Mouse (Mus musculus): ENCODE data around the gene Kcnma1. TPM values are rescaled to one million over a fixed set of nuclear protein-coding genes. Genes with fewer than 3 reads are reported as not detected.

Gene Kcnma1
- polyA plus RNA-seq, 1 experiment from 2014 or later, result 4.0 TPM

DNA sequence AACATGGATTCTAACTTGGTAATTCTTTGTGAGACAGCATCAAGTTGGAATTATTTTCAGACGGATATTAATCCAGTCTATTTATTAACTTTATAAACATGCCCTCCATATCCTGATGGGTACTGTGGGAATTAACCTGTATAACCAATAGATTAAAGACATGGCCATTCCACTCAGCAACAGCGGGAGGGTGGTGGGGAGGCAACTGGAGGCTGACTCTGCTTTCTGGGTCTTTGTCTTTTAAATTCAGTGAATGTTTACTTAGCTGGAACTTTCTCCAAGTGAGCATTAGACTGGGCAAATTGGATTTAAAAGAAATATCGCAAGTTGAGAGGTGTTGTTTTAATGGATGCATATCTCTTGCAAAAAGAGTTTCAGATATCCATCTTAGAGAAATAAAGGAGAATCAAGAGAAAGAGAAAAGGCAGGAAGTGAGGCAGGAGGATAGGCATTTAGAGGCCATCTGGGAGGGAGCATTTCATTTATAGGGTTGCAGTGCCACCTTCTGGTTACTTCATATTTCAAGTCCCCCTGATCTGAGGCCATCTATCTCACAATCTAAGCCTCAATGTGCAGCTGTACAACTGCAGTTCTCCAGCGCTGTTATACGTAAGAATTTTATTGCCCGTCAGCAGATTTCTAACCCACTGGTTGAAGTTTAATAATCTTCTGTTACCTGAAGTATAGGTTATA is 613.4 kb downstream of the Kcnma1 start:
- 14% methylated on average over 6 of the region's 6 CpGs for WGBS
- Histone ChIP-seq H3K4me1 (peaks cover 13% of the 10 kb centered on the region), H3K36me3 (no peaks in the 10 kb centered on the region), H3K9me3 (no peaks in the 10 kb centered on the region), H3K27me3 (no peaks in the 10 kb centered on the region), H3K4me3 (no peak overlapping the region), H3K27ac (0 out of 2 replicates have a peak overlapping the region, but pooled peaks have one; percentile 28), H3K9ac (no peak overlapping the region), H3K4me2 (no peak overlapping the region)
- 0 out of 2 replicates have a peak, but pooled peaks have one; percentile 48 for ATAC-seq (ENCODE audit: insufficient number of reproducible peaks, insufficient read depth, low FRiP score, low TSS enrichment, low read depth)

DNA sequence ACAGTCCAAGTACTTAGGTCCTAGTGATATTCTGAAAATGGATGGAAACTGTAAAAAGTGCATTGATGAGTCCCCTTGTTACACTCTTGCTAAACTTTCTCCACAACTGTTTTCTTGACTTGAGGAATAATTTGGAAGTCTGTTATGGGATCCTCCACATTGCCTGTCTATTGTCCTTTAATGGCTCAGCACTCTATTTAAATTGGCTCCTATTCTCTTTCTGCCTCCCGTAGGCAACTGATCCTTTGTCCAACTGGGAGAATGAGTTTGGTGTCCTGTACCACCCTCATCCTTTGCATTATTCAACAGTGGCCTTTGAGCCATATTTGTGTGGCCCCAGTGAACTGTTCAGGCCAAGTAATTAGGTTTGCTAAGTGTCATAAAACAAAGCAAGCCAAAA is 616.6 kb downstream of the Kcnma1 start:
- Histone ChIP-seq H3K36me3 (no peaks in the 10 kb centered on the region), H3K27ac (no peak overlapping the region), H3K4me3 (no peak overlapping the region), H3K9me3 (no peaks in the 10 kb centered on the region), H3K4me1 (peaks cover 13% of the 10 kb centered on the region), H3K4me2 (no peak overlapping the region), H3K9ac (no peak overlapping the region), H3K27me3 (no peaks in the 10 kb centered on the region)
- 62% methylated on average over 1 of the region's 1 CpGs for WGBS
- ATAC-seq (ENCODE audit: insufficient number of reproducible peaks, insufficient read depth, low FRiP score, low TSS enrichment, low read depth), result no peak

DNA sequence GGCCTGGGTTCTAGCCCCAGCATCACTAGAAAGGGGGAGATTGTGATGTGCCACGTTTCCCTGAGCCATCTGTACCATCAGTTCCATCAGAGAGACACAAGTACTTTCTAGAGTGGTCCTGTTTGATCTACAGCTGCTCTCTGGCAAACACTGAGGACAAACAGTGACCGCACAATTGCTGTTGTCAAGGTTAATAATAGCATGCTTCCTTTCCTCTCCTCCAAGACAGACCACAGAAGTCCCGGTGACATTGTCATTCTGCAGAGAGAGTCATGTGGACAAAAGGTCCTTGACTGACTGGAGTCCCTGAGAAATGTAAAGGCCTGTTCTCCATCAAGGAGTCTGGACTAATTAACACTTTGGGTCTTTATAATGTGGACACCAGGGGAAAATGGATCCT is 622.7 kb downstream of the Kcnma1 start:
- no peak for ATAC-seq (ENCODE audit: insufficient number of reproducible peaks, insufficient read depth, low FRiP score, low TSS enrichment, low read depth)
- Histone ChIP-seq H3K4me2 (no peak overlapping the region), H3K9ac (no peak overlapping the region), H3K27ac (no peak overlapping the region), H3K27me3 (no peaks in the 10 kb centered on the region), H3K9me3 (no peaks in the 10 kb centered on the region), H3K4me3 (no peak overlapping the region), H3K4me1 (peaks cover 19% of the 10 kb centered on the region), H3K36me3 (no peaks in the 10 kb centered on the region)
- 80% methylated on average over 3 of the region's 3 CpGs for WGBS

DNA sequence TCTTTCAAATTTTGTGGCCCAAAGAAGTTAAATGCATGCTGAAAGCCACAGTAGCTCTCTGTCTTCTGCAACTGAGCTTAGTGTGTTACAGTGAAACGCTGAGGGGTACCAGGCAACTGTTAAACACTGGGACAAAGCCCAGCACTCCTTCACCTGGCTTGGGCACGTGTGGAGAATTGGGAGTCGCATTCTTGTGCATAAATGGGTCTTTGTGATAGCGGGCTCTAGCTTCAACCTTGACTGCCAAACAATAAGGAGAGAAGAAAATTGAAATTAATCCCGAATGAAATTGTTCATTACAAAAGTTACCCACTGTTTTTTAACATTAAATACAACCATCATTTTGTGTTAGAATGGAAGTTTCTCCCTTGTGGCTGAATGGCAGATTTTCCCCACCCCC is 623.5 kb downstream of the Kcnma1 start:
- no peaks in the 10 kb centered on the region for H3K27me3 ChIP-seq
- no peak overlapping the region for H3K27ac ChIP-seq
- no peak for ATAC-seq (ENCODE audit: insufficient number of reproducible peaks, insufficient read depth, low FRiP score, low TSS enrichment, low read depth)

DNA sequence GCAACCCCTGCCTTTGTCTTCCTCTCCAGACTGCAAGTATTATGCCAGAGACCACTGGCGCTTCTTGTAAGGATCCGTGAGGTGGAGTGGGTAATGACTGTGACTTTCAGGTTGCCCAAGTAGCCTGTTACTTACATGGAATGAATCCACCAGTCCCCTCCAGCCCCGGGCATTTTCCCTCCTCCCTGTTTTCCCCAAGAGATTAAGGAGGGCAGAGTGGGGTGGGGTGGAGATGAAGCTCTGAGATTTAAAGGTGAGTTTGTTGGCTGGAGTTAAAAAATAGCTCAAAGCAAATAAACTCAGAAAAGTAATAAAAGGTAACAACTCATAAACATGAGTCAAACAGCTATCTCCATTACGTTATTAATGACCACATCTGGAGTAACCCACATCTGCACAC is 624.1 kb downstream of the Kcnma1 start:
- Histone ChIP-seq H3K4me3 (no peak overlapping the region), H3K27ac (0 out of 2 replicates have a peak overlapping the region, but pooled peaks have one; percentile 3), H3K4me1 (peaks cover 26% of the 10 kb centered on the region), H3K27me3 (no peaks in the 10 kb centered on the region), H3K9me3 (no peaks in the 10 kb centered on the region), H3K4me2 (no peak overlapping the region), H3K9ac (no peak overlapping the region), H3K36me3 (no peaks in the 10 kb centered on the region)
- WGBS, result 34% methylated on average over 4 of the region's 4 CpGs
- ATAC-seq (ENCODE audit: insufficient number of reproducible peaks, insufficient read depth, low FRiP score, low TSS enrichment, low read depth), result no peak

More for the DNA sequence above, 623.5 kb downstream of the Kcnma1 start:
- H3K4me1 ChIP-seq, result peaks cover 25% of the 10 kb centered on the region
- H3K4me3 ChIP-seq, result no peak overlapping the region
- H3K4me2 ChIP-seq, result no peak overlapping the region
- no peak overlapping the region for H3K9ac ChIP-seq
- no peaks in the 10 kb centered on the region for H3K36me3 ChIP-seq
- H3K9me3 ChIP-seq, result no peaks in the 10 kb centered on the region
- 68% methylated on average over 5 of the region's 5 CpGs for WGBS

DNA sequence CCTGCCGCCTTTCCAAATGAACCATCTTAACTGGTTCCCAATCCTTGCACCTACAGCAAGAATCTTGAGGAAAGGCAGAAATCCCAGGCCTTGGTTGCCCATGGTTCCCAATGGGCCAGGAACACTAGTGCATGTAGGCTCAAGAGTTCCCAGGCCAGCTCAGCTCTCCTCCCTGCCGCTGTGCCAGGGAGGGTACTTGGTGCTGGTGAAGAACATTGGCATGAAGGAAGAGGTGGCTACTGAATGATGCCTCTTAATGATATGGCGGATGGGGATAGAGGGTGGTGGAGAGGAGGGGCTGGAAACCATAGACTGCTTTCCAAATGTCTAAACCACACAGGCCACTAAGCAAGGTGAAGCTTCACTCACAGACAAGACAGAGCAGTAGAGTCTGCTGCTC is 627.5 kb downstream of the Kcnma1 start:
- H3K4me3 ChIP-seq, result no peak overlapping the region
- H3K9ac ChIP-seq, result no peak overlapping the region
- peaks cover 30% of the 10 kb centered on the region for H3K4me1 ChIP-seq
- H3K9me3 ChIP-seq, result no peaks in the 10 kb centered on the region
- H3K4me2 ChIP-seq, result no peak overlapping the region
- no peaks in the 10 kb centered on the region for H3K27me3 ChIP-seq
- no peaks in the 10 kb centered on the region for H3K36me3 ChIP-seq
- no peak overlapping the region for H3K27ac ChIP-seq
- WGBS, result 92% methylated on average over 3 of the region's 3 CpGs
- no peak for ATAC-seq (ENCODE audit: insufficient number of reproducible peaks, insufficient read depth, low FRiP score, low TSS enrichment, low read depth)

DNA sequence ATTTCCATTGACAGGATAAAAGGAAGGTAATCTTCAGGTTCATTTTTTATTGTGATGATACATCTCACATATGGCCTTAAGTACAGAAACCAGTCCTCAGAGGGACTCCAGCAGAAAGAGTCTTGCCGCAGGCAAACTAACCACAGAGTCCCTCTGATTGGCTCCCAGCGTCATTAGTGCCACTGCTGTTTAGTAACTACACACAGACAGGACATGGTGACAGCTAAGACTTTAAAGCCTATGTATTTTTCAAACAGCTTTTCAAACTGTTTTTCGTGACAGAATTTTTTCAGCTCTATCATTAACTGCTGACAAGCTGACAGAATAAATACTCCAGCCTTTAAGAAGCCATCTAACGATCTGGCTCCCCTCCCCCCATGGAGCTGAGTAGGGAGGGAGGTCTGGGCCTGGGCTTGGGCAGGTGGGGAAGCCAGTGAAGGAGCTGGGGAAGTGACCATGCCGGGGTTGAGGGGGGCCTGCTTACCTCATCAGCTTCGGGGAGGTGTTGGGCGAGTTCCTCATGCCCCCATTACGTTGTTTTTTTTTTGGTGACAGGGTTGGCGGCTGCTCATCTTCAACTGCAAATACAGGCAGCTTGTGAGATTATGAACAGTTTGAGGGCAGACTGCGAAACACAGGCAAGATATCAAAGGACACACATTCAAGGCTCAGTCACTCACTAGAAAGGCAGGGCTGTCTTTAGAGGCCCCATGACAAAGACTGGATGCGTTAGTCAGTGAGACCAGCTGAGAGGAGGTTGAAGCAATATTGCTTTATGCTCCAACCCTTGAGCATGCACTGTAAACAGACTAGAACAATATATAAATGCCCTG is 628.3 kb downstream of the Kcnma1 start:
- peaks cover 30% of the 10 kb centered on the region for H3K4me1 ChIP-seq

DNA sequence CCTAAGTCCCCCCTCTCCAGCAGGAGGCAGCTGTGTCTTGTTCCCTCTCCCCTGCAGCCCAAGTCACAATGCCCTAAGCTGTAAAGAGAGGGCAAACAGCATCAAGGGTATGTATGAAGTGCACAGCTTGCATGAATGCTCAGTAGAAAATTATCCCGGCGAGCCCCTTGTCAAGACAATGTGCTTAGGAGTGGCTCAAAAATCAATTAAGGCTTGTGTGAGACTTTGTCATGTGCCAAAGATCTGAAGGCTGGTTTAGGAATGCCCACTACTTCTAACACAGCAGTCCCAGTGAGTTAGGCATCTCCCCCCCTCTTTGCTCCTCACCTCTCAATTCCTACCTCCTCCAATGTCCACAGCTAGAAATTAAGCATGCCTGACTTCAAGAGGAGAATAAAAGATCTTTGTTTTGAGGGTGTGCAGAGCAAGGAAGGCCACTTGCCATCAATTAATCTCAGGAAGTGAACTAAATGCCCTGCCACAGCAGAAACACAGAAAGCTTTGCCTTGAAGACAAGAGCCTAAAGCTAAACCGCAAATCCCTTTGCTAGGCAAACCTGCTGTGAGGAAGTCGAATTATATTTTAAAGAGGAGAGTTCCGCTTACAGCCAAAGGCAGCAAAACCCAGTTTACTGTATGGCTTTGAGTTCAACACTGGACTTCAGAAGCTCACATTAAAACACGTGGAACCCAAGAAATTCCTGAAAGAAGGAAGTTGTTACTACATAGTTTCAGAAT is 635.8 kb downstream of the Kcnma1 start:
- Histone ChIP-seq H3K36me3 (no peaks in the 10 kb centered on the region), H3K9ac (no peak overlapping the region), H3K4me1 (peaks cover 21% of the 10 kb centered on the region), H3K4me3 (no peak overlapping the region), H3K27me3 (no peaks in the 10 kb centered on the region), H3K27ac (no peak overlapping the region), H3K9me3 (no peaks in the 10 kb centered on the region), H3K4me2 (no peak overlapping the region)
- ATAC-seq (ENCODE audit: insufficient number of reproducible peaks, insufficient read depth, low FRiP score, low TSS enrichment, low read depth), result no peak
- 18% methylated on average over 6 of the region's 6 CpGs for WGBS

More for the DNA sequence above, 628.3 kb downstream of the Kcnma1 start:
- WGBS, result 23% methylated on average over 11 of the region's 11 CpGs
- no peaks in the 10 kb centered on the region for H3K9me3 ChIP-seq
- no peak for ATAC-seq (ENCODE audit: insufficient number of reproducible peaks, insufficient read depth, low FRiP score, low TSS enrichment, low read depth)
- no peaks in the 10 kb centered on the region for H3K36me3 ChIP-seq
- H3K9ac ChIP-seq, result no peak overlapping the region
- 0 out of 2 replicates have a peak overlapping the region, but pooled peaks have one; percentile 5 for H3K4me2 ChIP-seq
- peak overlapping the region; percentile 60; the same call in 1 of the 2 replicates for H3K27ac ChIP-seq
- H3K27me3 ChIP-seq, result no peaks in the 10 kb centered on the region
- H3K4me3 ChIP-seq, result no peak overlapping the region

DNA sequence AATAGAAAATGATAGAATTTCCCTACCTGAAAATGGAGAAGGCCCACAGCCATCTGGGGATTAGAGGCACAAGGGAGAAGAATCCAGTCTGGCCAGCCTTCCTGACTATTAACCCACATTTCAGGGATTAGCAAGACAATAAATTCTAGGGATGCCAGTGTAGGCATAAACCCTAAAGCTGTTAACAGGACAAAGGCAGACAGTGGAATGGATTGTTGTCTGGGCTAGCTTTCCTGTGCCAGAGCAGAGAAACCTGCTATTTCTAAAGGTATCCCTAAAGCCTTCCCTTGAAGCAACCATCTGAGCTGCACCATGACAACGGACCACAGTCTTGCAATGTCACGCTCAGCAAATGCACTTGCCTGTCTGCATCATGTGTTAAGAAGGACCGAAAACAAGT is 642.3 kb downstream of the Kcnma1 start:
- H3K36me3 ChIP-seq, result no peaks in the 10 kb centered on the region
- no peaks in the 10 kb centered on the region for H3K27me3 ChIP-seq
- 49% methylated on average over 3 of the region's 3 CpGs for WGBS
- H3K4me3 ChIP-seq, result no peak overlapping the region
- H3K9me3 ChIP-seq, result no peaks in the 10 kb centered on the region
- no peak for ATAC-seq (ENCODE audit: insufficient number of reproducible peaks, insufficient read depth, low FRiP score, low TSS enrichment, low read depth)
- H3K9ac ChIP-seq, result no peak overlapping the region
- H3K4me2 ChIP-seq, result no peak overlapping the region
- H3K4me1 ChIP-seq, result peaks cover under 1% of the 10 kb centered on the region; the same call in 1 of the 2 replicates
- no peak overlapping the region for H3K27ac ChIP-seq

DNA sequence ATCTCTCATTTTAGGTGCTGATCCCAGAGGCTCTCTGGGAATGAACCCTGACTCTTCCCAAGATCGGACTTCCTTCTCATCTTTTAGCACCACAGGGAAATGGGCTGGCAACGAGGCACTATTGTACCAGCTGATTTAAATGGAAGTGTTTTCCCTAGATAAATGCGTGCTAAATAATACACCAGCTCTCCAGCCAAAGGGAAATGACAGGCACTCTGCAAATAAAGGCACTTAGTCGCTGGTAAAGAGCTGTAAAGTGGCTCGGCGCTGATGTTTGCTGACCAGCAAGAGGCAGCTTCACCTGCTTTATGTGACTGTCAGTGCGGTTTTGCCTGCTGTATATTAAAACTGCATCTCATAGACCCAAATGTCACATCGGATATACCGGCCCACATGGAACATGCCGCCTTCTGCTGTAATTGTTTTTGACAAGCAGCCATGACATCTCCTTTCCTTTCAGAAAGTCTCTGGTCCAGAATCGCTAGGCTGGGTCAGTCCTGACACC is 653.7 kb downstream of the Kcnma1 start:
- H3K4me2 ChIP-seq, result no peak overlapping the region
- H3K9ac ChIP-seq, result no peak overlapping the region
- H3K36me3 ChIP-seq, result no peaks in the 10 kb centered on the region
- peaks cover 5% of the 10 kb centered on the region; the same call in 1 of the 2 replicates for H3K4me1 ChIP-seq
- no peak overlapping the region for H3K27ac ChIP-seq
- no peaks in the 10 kb centered on the region for H3K9me3 ChIP-seq
- H3K27me3 ChIP-seq, result no peaks in the 10 kb centered on the region
- H3K4me3 ChIP-seq, result no peak overlapping the region
- WGBS, result 80% methylated on average over 11 of the region's 11 CpGs
- ATAC-seq (ENCODE audit: insufficient number of reproducible peaks, insufficient read depth, low FRiP score, low TSS enrichment, low read depth), result no peak

DNA sequence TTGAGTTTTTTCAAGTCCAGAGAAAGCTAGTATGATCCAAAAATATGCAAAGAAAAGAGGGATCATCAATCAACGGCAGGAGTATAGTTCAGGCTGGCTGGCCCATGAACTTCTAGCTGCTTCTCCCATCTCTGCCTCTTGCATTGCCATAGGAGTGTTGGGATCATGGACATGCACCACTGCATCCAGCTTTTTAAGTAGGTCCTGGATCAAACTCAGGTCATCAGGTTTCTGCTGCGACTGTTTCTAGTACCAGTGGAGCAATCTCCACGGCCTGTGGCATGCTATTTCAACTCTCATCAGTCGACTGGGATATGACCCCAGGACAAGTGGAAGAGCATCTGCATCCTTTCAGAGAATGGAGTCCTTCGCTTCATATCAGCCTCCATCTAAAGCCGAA is 655.5 kb downstream of the Kcnma1 start:
- Histone ChIP-seq H3K9ac (no peak overlapping the region), H3K4me1 (peaks cover 9% of the 10 kb centered on the region; the same call in 1 of the 2 replicates), H3K9me3 (no peaks in the 10 kb centered on the region), H3K4me3 (no peak overlapping the region), H3K27ac (no peak overlapping the region), H3K27me3 (no peaks in the 10 kb centered on the region), H3K4me2 (no peak overlapping the region), H3K36me3 (no peaks in the 10 kb centered on the region)
- 87% methylated on average over 6 of the region's 6 CpGs for WGBS
- ATAC-seq (ENCODE audit: insufficient number of reproducible peaks, insufficient read depth, low FRiP score, low TSS enrichment, low read depth), result no peak

Data from embryonic facial prominence, embryonic 13.5 days (tissue).